Mouse (Mus musculus) heart, postnatal 0 days (tissue): ENCODE measurements at regions not wholly inside any gene's neighbourhood (a gene's known extent, or its start where the extent isn't known, plus 50 kb on each side); places are given as distances from the start of the nearest gene placed in this dataset.

Experiments used
- CTCF ChIP-seq: IDR thresholded peaks from 2 replicates; pipeline ENCODE4 v1.5.1; 2016; ENCODE audit warnings: antibody characterized with exemption, control low read depth, low read depth
- EP300 ChIP-seq: IDR thresholded peaks from 2 replicates; pipeline ENCODE4 v1.6.1; 2016; ENCODE audit warnings: antibody characterized with exemption, low read depth

DNA sequence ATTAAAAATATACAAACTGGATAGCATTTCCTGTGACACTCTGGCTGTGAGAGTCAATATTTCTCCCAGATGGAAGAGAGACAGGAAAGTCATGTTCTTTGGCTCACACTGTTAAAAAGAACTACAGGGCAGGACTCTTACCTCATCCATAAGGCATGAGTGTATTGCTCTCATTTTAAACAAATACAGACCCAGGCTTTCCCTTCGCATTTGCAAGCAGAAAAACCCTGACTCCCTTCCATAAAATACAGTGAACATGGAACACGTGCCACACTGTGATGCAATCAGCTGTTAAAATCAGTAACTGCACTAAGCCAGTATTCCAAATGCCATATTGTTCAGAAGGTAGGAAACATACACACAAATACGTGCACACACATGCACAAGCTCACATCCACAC, 323.1 kb downstream of the Agtpbp1 start:
- TF ChIP-seq CTCF (no peak), EP300 (no peak)
